Mouse (Mus musculus) induced T-regulatory cell, adult 2 months (primary cell): ENCODE data around the gene Gsx1.

ENCODE experiments used
- DNase-seq: peaks from one replicate; pipeline ENCODE4 v3.0.0-alpha.2; 2012; ENCODE audit warnings: low read depth

Gene Gsx1

DNA sequence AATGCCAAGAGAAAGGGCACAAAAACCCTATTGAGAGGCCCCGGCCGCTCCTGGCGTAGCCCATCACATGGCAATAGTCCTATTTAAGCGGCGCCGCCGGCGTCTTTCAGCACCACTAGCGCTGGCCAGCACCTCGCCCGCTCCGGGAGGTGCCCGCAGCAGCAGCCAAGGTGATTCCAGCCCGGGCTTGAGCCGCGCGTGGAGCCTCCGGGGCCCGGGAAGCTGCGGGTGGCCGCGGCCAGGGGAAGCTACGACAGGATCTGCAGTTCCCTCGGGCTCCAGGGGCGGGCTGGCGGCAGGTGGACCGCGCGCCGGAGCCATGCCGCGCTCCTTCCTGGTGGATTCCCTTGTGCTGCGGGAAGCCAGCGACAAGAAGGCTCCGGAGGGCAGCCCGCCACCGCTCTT is at the start of gene Gsx1:
Gsx1 (plus strand) TSS at position 126 of the 405 bp plus-strand sequence.
- peak; percentile 45 for DNase-seq

DNA sequence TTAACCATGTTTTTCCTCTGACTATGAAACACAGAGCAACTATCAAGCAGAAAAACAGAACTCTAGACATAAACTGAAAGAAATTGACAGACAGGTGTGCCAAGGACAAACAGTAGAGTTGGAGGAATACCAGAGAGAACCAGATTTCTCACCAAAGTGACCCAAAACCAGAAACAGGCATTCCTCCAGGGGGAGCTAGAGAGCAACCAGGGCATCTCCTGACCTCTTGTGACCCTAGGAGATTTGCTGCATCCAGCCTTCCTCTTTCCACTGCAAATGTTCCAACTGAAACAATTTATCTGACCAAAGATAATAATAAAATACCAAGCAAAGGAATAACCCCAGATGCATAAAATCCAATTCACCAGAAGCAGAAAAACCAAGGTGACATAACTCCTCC is 41.2 kb upstream of the Gsx1 start:
- DNase-seq, result peak; percentile 42

DNA sequence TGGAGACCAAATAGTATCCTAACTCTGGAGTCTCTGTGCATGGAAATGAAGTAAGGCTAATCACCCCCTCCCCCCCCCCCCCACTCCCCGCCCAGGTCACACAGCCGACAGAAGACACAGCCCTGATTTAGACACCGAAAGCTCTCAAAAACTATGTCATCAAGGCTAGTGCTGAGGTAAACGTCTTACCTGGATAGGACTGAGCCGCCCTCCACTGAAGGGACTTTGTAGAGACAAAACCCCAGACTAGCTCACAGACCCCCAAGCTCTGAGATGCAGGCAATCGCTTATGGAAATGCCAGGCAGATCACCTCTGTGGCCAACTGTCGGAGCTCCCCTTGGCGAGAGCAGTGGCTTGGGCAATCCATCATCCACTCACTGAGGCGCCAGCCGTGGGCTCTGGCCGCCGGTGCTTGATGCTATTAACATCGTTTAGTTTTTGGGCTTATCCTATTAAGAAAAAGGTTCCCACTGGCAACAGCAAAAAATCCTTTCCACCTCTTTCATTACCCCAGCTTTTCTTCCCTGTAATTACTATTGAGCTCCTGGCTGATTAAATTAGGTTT is 33.6 kb upstream of the Gsx1 start:
- DNase-seq, result no peak

- no peak for DNase-seq
Measured at GRCm38 (mm10) chr5:147155449-147156133, 32.9 kb upstream of the Gsx1 start.

DNA sequence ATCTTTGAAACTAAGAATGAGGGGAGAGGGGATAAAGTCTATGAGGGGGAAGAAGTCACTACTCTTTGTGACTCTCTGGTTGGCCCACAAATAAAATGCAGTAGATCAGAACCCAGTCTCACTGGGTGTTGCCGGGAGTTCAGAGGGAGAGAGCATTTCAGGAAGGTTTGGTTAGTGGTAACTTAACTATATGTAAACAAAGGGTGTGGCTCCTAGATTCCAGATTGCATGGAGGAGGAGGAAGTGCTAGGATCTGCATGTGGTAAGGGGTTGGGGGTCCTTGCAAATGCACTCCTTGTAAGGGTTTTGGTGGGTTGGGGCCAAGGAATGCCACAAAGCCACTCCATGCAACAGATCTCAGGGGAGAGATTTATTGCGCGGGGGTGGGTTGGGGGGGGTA is 32.1 kb upstream of the Gsx1 start:
- no peak for DNase-seq

DNA sequence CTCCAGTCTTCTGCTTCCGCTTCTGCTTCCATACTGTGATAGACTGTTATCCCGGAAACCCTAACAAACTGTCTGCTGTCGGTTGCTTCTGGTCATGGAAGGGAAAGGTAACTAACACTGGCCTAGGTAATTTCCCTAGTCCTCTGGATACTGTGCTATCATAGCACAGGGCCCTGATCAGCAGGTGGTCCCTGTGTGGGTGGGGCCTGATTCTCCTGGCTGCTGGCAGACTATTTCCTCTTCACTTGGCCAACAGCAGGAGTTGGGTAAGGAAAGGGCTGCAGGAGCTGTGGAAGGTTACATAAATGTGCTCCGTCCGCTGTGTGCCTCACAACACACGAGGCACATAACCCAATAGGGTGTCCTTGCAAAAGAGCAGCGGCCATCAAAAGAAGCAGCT is 31.1 kb upstream of the Gsx1 start:
- DNase-seq, result no peak

- peak; percentile 57 for DNase-seq
Measured at GRCm38 (mm10) chr5:147159320-147159719, 29.2 kb upstream of the Gsx1 start.

- no peak for DNase-seq
Measured at GRCm38 (mm10) chr5:147159792-147160191, 28.7 kb upstream of the Gsx1 start.

GRCm38 (mm10) chr5:147165060-147165459 is 23.4 kb upstream of the Gsx1 start:
- no peak for DNase-seq

DNA sequence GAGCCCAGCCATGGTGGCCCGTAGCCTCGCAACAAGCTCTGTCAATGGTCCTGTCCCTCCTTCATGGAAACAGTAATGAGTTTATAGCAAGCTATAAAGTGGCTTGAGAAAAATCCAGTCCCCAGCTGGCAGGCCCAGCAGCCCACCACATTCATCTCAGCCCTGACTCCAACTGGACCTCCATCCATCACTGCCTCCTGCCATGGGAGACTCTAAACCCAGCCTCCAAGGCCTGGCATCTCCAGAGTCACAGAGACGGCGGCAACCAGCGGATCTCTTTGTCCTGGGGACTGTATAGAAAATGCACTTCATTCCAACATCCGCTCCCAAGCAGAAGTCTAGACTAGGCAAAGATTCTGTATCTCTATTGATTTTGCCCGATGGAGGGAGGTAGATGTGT is 18.4 kb upstream of the Gsx1 start:
- DNase-seq, result no peak

DNA sequence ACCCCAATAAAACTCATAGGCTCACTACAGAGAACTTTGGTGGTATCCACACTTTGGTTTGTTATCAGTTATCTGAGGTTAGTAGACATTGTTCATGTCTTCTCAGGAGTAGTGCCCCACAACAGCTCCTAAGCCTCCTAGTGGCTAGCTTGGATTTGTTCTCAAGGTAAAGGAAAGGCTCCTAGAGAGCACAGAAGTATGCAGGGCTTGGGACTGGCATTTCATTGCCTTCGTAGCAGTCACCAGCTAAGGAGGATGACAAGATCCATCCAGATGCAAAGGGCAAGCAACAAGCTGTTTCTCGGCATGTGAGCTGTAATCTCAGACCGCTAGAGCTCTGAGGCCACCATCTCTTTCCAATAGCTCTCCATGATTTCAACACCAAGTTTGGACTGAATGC is 14.4 kb upstream of the Gsx1 start:
- DNase-seq, result no peak

DNA sequence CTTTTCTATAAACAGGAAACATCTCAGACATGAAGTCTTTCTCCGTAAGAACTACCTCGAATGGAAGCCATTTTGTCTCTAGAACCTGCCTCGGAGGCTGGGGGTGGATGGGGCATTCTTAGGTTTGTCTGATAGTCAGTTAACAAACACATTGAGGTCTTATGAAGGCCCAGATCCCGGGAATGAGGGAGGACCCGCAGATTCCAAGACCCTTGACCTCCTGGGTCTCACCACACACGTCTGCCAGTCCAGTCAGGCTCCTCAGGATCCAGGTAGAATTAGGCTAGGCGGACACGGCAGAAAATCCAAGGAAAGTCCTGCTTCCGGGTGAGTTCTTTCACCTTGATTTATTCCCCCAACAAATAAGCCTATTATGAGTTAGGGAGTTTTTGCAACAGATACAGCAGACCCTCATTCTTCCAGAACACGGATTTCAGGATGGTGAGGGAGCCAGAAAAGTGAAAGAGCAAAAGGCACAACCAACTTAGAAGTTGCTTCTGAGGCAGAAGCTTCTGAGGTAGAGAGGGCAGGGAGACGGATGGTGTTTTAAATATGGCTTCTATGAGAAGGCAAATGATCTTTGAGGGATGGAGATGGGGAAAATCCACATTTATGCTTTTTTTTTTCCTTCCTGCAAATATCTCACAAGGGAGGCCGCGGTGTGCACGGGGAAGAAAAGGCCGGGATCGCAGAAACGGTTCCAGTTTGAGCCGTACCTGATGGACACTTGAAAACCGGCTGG is 3.2 kb upstream of the Gsx1 start:
- peak; percentile 4 for DNase-seq

DNA sequence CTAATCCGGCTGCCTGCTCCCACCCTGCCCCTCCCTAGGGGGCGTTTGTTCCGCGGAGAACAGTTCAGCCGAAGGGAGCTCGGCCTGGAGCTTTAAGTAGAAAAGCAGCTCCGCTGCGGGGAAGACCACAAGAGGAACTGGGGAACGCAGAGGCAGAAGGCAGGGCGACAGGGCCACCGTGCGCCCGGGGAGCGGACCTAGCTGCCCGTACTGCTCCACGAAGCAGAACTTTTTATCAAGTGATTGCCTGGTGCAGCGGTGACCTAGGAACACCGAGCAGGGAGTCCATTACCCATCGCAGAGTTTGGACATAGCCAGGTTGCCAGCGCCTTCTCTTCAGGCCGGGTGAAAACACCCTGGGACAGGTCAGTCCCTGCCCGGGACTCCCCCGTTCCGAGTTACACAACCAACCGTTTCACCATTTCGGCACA is 2.5 kb upstream of the Gsx1 start:
- peak; percentile 15 for DNase-seq

GRCm38 (mm10) chr5:147186781-147187551 is 1.5 kb upstream of the Gsx1 start:
- peak; percentile 30 for DNase-seq

GRCm38 (mm10) chr5:147187552-147188170 is 835 bp upstream of the Gsx1 start:
- peak; percentile 7 for DNase-seq

GRCm38 (mm10) chr5:147189156-147189555 is 660 bp downstream of the Gsx1 start:
- no peak for DNase-seq

GRCm38 (mm10) chr5:147189836-147190602 is 1.5 kb downstream of the Gsx1 start:
- no peak for DNase-seq

DNA sequence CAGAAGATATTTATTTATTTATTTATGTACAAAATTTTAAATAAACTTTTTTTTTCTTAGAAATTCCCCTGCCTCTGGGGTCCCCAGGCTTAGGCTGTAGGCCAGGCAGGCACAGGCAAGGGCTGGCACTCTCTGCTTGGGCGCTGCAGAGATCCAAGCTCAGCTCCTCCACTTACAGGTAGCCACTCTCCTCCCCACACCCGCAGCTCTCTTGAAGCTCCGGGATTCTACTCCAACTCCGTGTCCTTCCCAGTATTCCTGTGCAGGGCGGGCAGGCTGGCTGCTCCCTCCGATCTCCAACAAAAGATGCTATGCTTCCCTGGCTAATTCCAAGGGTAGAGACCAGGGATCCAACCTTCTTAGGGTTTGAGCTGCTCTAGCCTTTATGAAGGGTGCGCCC is 2.4 kb downstream of the Gsx1 start:
- DNase-seq, result no peak

GRCm38 (mm10) chr5:147191801-147192575 is 3.5 kb downstream of the Gsx1 start:
- no peak for DNase-seq

GRCm38 (mm10) chr5:147192576-147192960 is 4.1 kb downstream of the Gsx1 start:
- DNase-seq, result no peak

DNA sequence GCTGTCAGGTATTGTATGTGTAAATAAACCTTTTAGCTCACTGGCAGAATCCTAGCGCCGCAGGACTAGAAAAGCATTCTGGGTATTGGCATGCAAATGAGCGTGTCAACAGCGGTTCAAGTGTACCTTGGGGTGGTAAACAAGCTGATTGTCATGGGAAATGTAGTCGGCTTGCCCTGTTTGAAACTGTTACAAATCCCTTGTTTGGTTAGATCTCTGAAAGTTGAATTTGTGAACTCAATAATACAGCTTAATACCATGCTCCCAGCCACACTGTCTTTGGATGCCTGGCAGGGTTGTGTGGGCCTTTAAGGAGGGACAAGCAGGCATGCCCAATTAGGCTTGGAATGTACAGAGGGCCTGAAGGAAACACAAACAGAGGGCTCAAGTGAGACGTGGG is 16.4 kb downstream of the Gsx1 start:
- no peak for DNase-seq
